Mouse (Mus musculus): ENCODE results near the gene Pde4a. TPM values are rescaled to one million over a fixed set of nuclear protein-coding genes. Genes with fewer than 3 reads are reported as not detected.

Pde4a gene
- polyA plus RNA-seq, 1 experiment from 2014 or later, result 11.7 TPM

DNA sequence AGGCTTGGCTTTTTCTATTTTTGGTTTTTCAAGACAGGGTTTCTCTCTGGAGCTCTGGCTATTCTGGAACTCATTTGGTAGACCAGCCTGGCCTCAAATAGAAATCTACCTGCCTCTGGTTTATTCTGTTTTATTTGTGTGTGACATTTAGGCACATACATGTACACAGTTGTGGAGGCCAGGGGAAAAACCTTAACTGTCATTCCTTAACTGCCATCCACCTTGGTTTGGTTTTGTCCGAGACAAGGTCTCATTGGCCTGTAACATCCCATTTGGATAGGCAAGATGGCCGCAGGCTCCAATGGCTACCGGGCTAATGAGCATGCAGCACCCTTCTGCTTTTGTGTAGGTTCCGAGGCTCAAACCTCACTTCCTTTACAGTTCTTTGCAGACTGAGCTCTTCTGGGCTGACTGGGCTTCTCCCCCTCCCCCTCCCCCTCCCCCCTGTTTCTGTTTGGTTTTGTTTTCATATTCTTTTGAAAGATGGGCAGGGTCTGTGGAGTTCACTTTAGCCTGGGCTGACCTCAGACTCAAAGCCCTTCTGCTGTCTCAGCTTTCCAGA, 30.1 kb upstream of the Pde4a start:
- H3K4me2 ChIP-seq (replicated peaks), result no peak overlapping the region
- H3K9me3 ChIP-seq (replicated peaks), result no peaks in the 10 kb centered on the region
- WGBS, result 80% methylated on average over 4 of the region's 4 CpGs
- H3K4me1 ChIP-seq, result peaks cover 3% of the 10 kb centered on the region
- H3K9ac ChIP-seq, result no peak overlapping the region
- no peak overlapping the region for H3K4me3 ChIP-seq
- no peak overlapping the region for H3K27ac ChIP-seq
- ATAC-seq (ENCODE audit: low FRiP score), result no peak
- no peaks in the 10 kb centered on the region for H3K27me3 ChIP-seq
- H3K36me3 ChIP-seq, result peaks cover 30% of the 10 kb centered on the region

GRCm38 (mm10) chr9:21135941-21136381, 29.6 kb upstream of the Pde4a start:
- Histone ChIP-seq H3K9ac (no peak overlapping the region), H3K9me3 (replicated peaks) (no peaks in the 10 kb centered on the region), H3K27ac (no peak overlapping the region), H3K4me2 (replicated peaks) (no peak overlapping the region), H3K4me1 (no peaks in the 10 kb centered on the region), H3K36me3 (peaks cover 35% of the 10 kb centered on the region), H3K4me3 (no peak overlapping the region), H3K27me3 (no peaks in the 10 kb centered on the region)
- no peak for ATAC-seq (ENCODE audit: low FRiP score)
- WGBS, result 64% methylated on average over 1 of the region's 1 CpGs

GRCm38 (mm10) chr9:21136401-21136800, 29.1 kb upstream of the Pde4a start:
- ATAC-seq (ENCODE audit: low FRiP score), result no peak
- H3K4me3 ChIP-seq, result no peak overlapping the region
- H3K4me2 ChIP-seq (replicated peaks), result no peak overlapping the region
- no peaks in the 10 kb centered on the region for H3K4me1 ChIP-seq
- H3K9ac ChIP-seq, result no peak overlapping the region
- no peaks in the 10 kb centered on the region for H3K27me3 ChIP-seq
- H3K36me3 ChIP-seq, result peaks cover 39% of the 10 kb centered on the region
- WGBS, result 88% methylated on average over 6 of the region's 6 CpGs
- H3K9me3 ChIP-seq (replicated peaks), result no peaks in the 10 kb centered on the region
- no peak overlapping the region for H3K27ac ChIP-seq

- WGBS, result 40% methylated on average over 3 of the region's 3 CpGs
- ATAC-seq (ENCODE audit: low FRiP score), result 0 out of 2 replicates have a peak, but pooled peaks have one; percentile 3
- Histone ChIP-seq H3K27ac (no peak overlapping the region), H3K36me3 (peaks cover 48% of the 10 kb centered on the region), H3K4me3 (no peak overlapping the region), H3K9me3 (replicated peaks) (no peaks in the 10 kb centered on the region), H3K4me1 (no peaks in the 10 kb centered on the region), H3K4me2 (replicated peaks) (no peak overlapping the region), H3K9ac (no peak overlapping the region), H3K27me3 (no peaks in the 10 kb centered on the region)
Observed at GRCm38 (mm10) chr9:21137229-21137628, 28.3 kb upstream of the Pde4a start.

DNA sequence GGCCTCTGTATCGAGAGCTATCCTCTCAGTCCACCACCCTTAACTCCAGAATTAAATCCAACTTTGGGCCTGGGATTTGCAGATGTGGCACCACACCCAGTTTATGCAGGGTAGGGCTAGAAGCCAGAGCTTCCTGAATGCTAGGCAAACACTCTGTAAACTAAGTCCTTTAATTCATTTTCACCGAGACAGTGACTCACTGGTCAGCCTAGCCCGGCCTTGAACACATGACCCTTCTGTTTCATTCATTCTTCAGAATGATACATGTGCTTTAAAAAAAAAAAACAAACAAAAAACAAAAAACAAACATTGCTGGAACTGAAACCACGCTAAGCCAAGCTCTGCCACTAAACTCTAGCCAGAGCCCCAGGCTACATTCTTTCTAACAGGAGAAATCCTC, 27.1 kb upstream of the Pde4a start:
- H3K27me3 ChIP-seq, result no peaks in the 10 kb centered on the region
- ATAC-seq (ENCODE audit: low FRiP score), result no peak
- WGBS, result 89% methylated on average over 4 of the region's 4 CpGs

GRCm38 (mm10) chr9:21141922-21142321, 23.6 kb upstream of the Pde4a start:
- WGBS, result 92% methylated on average over 14 of the region's 14 CpGs

More for the DNA sequence above, 27.1 kb upstream of the Pde4a start:
- Histone ChIP-seq H3K27ac (no peak overlapping the region), H3K4me3 (no peak overlapping the region), H3K4me1 (no peaks in the 10 kb centered on the region), H3K36me3 (peaks cover 59% of the 10 kb centered on the region), H3K4me2 (replicated peaks) (no peak overlapping the region), H3K9me3 (replicated peaks) (no peaks in the 10 kb centered on the region), H3K9ac (no peak overlapping the region)

GRCm38 (mm10) chr9:21144361-21144760, 21.2 kb upstream of the Pde4a start:
- no peak overlapping the region for H3K9ac ChIP-seq
- H3K9me3 ChIP-seq (replicated peaks), result no peaks in the 10 kb centered on the region
- no peak overlapping the region for H3K27ac ChIP-seq
- H3K4me3 ChIP-seq, result no peak overlapping the region
- 94% methylated on average over 3 of the region's 3 CpGs for WGBS
- no peak for ATAC-seq (ENCODE audit: low FRiP score)
- peaks cover 29% of the 10 kb centered on the region for H3K4me1 ChIP-seq
- no peaks in the 10 kb centered on the region for H3K27me3 ChIP-seq
- H3K36me3 ChIP-seq, result peaks cover 75% of the 10 kb centered on the region
- no peak overlapping the region for H3K4me2 ChIP-seq (replicated peaks)

More at GRCm38 (mm10) chr9:21141922-21142321, 23.6 kb upstream of the Pde4a start:
- H3K9ac ChIP-seq, result no peak overlapping the region
- peaks cover 5% of the 10 kb centered on the region for H3K4me1 ChIP-seq
- no peak overlapping the region for H3K27ac ChIP-seq
- peaks cover 89% of the 10 kb centered on the region for H3K36me3 ChIP-seq
- no peaks in the 10 kb centered on the region for H3K27me3 ChIP-seq
- H3K9me3 ChIP-seq (replicated peaks), result no peaks in the 10 kb centered on the region
- no peak for ATAC-seq (ENCODE audit: low FRiP score)
- no peak overlapping the region for H3K4me2 ChIP-seq (replicated peaks)
- H3K4me3 ChIP-seq, result no peak overlapping the region

DNA sequence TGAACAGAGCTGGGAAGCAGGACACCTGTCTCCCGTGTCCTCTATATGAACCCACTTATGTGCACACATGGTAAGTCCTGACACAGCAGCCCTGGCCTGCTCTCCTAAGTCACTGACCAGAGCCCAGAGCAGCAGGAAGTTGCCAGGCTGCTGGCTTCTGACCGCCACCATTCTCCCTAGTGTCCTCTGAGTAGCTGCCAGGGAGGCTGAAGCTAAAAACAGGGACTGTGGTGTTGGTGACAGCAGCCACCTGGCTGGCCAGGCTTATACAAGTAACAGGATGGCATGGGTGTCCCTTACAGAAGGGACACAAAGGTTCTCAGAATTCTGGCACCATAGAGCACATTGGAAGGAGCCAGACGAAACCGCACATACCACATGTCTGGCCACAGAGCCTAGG, 20.1 kb upstream of the Pde4a start:
- Histone ChIP-seq H3K36me3 (peaks cover 64% of the 10 kb centered on the region), H3K27me3 (no peaks in the 10 kb centered on the region), H3K9me3 (replicated peaks) (no peaks in the 10 kb centered on the region), H3K27ac (no peak overlapping the region), H3K9ac (no peak overlapping the region), H3K4me1 (peaks cover 32% of the 10 kb centered on the region), H3K4me2 (replicated peaks) (no peak overlapping the region), H3K4me3 (no peak overlapping the region)
- WGBS, result 98% methylated on average over 4 of the region's 4 CpGs
- ATAC-seq (ENCODE audit: low FRiP score), result no peak

- peak overlapping the region; percentile 32 for H3K4me2 ChIP-seq (replicated peaks)
- H3K27ac ChIP-seq, result no peak overlapping the region
- WGBS, result 52% methylated on average over 10 of the region's 10 CpGs
- H3K27me3 ChIP-seq, result no peaks in the 10 kb centered on the region
- no peak overlapping the region; the same call in 1 of the 2 replicates for H3K4me3 ChIP-seq
- peaks cover 32% of the 10 kb centered on the region for H3K4me1 ChIP-seq
- no peaks in the 10 kb centered on the region for H3K9me3 ChIP-seq (replicated peaks)
- peaks cover 51% of the 10 kb centered on the region for H3K36me3 ChIP-seq
- H3K9ac ChIP-seq, result peak overlapping the region; percentile 45
- ATAC-seq (ENCODE audit: low FRiP score), result no peak
Observed at GRCm38 (mm10) chr9:21146722-21147121, 18.8 kb upstream of the Pde4a start.

- peaks cover 34% of the 10 kb centered on the region for H3K36me3 ChIP-seq
- H3K4me3 ChIP-seq, result peak overlapping the region; percentile 86
- no peaks in the 10 kb centered on the region for H3K9me3 ChIP-seq (replicated peaks)
- H3K27me3 ChIP-seq, result peaks cover 4% of the 10 kb centered on the region; the same call in 1 of the 2 replicates
- ATAC-seq (ENCODE audit: low FRiP score), result no peak
- peaks cover 36% of the 10 kb centered on the region for H3K4me1 ChIP-seq
- peak overlapping the region; percentile 41; the same call in 1 of the 2 replicates for H3K9ac ChIP-seq
- H3K27ac ChIP-seq, result no peak overlapping the region
- peak overlapping the region; percentile 93 for H3K4me2 ChIP-seq (replicated peaks)
Observed at GRCm38 (mm10) chr9:21148427-21148826, 17.1 kb upstream of the Pde4a start.

DNA sequence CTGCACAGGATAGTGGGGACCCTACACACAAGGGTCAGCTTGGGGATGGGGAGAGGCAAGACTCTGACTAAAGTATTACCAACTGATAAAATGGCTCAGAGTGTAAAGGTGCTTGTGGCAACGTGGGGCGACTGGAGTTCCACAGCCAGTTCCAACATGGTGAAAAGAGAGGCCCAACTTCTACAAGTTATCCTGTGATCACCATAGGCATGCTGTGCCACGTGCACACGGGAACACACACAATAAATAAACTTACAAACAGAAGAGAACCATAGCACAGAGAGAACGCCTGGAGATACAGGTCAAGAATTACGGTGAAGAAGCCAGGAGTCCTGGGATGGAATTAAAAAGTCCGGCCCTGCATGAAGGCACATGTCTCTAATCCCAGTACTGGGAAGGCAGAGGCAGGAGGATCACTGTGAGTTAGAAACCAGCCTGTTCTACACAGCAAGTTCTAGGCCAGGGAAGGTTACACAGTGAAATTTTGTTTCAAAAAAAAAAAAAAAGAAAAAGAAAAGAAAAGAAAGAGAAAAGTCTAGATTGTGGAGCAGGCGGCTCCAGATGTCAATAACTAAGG, 16.3 kb upstream of the Pde4a start:
- peaks cover 9% of the 10 kb centered on the region; the same call in 1 of the 2 replicates for H3K27me3 ChIP-seq
- no peak for ATAC-seq (ENCODE audit: low FRiP score)
- H3K4me3 ChIP-seq, result peak overlapping the region; percentile 86
- H3K9me3 ChIP-seq (replicated peaks), result no peaks in the 10 kb centered on the region
- H3K36me3 ChIP-seq, result peaks cover 27% of the 10 kb centered on the region
- no peak overlapping the region for H3K27ac ChIP-seq
- peak overlapping the region; percentile 81 for H3K9ac ChIP-seq
- whole genome bisulfite sequencing, result 10% methylated on average over 8 of the region's 8 CpGs
- peak overlapping the region; percentile 93 for H3K4me2 ChIP-seq (replicated peaks)
- peaks cover 43% of the 10 kb centered on the region for H3K4me1 ChIP-seq

DNA sequence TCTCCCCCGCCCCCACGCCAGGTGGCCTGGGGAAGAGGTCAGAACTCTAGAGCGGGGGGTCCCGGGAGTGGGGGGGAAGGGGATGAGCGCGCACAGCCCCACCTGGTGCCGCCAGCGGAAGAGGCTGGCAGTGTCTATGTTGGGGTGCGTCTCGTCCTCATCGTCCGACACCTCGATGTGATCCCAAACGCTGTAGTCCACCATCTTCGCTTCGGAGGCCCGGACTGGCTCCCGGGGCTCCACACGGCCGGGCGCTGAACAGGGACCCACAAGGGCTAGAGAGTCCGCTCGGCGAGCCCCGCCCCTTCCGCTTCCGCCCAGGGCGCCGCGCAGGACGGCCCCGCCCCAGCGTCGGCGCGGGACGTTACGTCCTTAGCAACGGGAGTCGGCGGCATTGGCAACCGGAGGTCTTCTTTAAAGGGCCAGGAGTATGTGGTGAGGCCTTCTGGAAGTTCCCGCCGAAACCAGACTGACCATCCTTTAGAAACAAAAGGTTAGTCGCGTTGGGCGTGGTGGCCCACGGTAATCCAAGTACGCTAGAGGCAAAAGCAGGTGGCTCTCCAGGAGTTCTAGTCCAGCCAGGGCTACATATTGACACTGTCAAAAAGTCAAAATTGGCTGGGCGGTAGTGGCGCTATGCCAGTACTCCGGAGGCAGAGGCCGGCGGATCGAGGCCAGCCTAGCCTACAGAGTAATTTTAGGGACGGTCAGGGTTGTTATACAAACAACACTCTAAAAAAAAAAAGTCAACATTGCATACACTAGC, 15.7 kb upstream of the Pde4a start, which contains the start of gene Cdc37:
TSS of gene Cdc37 (minus strand) at position 329 of the 766 bp plus-strand sequence.
- peak within 1 kb of the TSS; percentile 93 for H3K4me2 ChIP-seq (replicated peaks)
- peaks cover 9% of the 10 kb centered on the region; the same call in 1 of the 2 replicates for H3K27me3 ChIP-seq
- 4% methylated on average over 56 of the region's 56 CpGs for WGBS
- H3K4me3 ChIP-seq, result peak within 1 kb of the TSS; percentile 86
- peak within 1 kb of the TSS; percentile 81 for H3K9ac ChIP-seq
- no peaks in the 10 kb centered on the region for H3K9me3 ChIP-seq (replicated peaks)
- peaks cover 20% of the 10 kb centered on the region for H3K36me3 ChIP-seq
- peak; percentile 96 for ATAC-seq (ENCODE audit: low FRiP score)
- H3K27ac ChIP-seq, result peak within 1 kb of the TSS; percentile 64; the same call in 1 of the 2 replicates
- H3K4me1 ChIP-seq, result peaks cover 43% of the 10 kb centered on the region

All from hindbrain, embryonic 12.5 days (tissue).